23 mouse cellular contexts compared by ENCODE assay signal in the genomic region with DNA sequence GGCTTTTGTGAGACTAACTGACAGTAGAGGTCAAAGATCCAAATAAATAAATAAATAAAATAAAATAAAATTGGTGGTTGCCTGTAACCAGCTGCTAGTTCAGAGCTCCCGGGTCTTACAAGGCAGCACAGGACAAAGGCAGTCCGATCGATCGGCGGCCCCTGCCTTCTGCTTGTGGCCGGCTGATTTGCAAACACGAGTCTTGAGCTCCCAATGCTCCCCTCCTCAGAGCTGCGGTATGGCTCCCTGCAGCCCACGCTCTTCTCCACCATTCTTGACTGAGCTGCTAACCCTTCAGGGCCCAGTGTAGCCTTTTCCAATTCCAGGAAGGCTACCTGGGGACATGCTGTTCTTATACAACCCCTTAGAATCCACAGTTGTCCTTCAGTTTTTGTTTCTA. TPM values are rescaled to one million over a fixed set of nuclear protein-coding genes. Genes with fewer than 3 reads are reported as not detected.
DNase-seq lines count a peak whose midpoint lies in the region; ATAC-seq lines count a peak whose summit lies in the region.
"Had no signal": no experiment of that assay in that cellular context is flagged by ENCODE, and none has a peak within 500 bp of the region (broad histone marks: within the 10 kb centered on the region; RNA-seq: fewer than 3 reads in every experiment).

No protein-coding gene starts in this region.

- H3K27ac ChIP-seq in kidney, embryonic 15.5 days = peak overlapping the region; percentile 0; the same call in 1 of the 2 replicates
- H3K27ac ChIP-seq in midbrain, embryonic 11.5 days (ENCODE audit: low read depth, low read length) = no peak overlapping the region
- H3K27ac ChIP-seq in midbrain, embryonic 13.5 days = no peak overlapping the region
- H3K27ac ChIP-seq: embryonic facial prominence, embryonic 10.5 days; embryonic facial prominence, embryonic 13.5 days; forebrain, embryonic 12.5 days; forebrain, embryonic 15.5 days; heart, adult 2 months; hindbrain, embryonic 12.5 days; hindbrain, embryonic 15.5 days had no signal

- H3K4me3 ChIP-seq in kidney, embryonic 15.5 days (replicated peaks) = no peak overlapping the region
- no peak overlapping the region for H3K4me3 ChIP-seq in midbrain, embryonic 11.5 days (ENCODE audit: low read depth, low read length)
- H3K4me3 ChIP-seq in midbrain, embryonic 13.5 days (replicated peaks) = no peak overlapping the region
- H3K4me3 ChIP-seq: embryonic facial prominence, embryonic 10.5 days; embryonic facial prominence, embryonic 13.5 days; erythroblast, embryonic 14.5 days; forebrain, embryonic 12.5 days; forebrain, embryonic 15.5 days; heart, adult 2 months; hindbrain, embryonic 12.5 days; hindbrain, embryonic 15.5 days had no signal

- no peak overlapping the region for H3K9ac ChIP-seq in kidney, embryonic 15.5 days
- no peak overlapping the region for H3K9ac ChIP-seq in midbrain, embryonic 11.5 days (ENCODE audit: low read length)
- H3K9ac ChIP-seq in midbrain, embryonic 13.5 days (replicated peaks) = no peak overlapping the region
- H3K9ac ChIP-seq: embryonic facial prominence, embryonic 13.5 days; forebrain, embryonic 12.5 days; forebrain, embryonic 15.5 days; hindbrain, embryonic 12.5 days; hindbrain, embryonic 15.5 days had no signal

- no peaks in the 10 kb centered on the region for H3K4me1 ChIP-seq in kidney, embryonic 15.5 days
- no peaks in the 10 kb centered on the region for H3K4me1 ChIP-seq in midbrain, embryonic 11.5 days (ENCODE audit: control insufficient read depth, insufficient read depth, low read length)
- H3K4me1 ChIP-seq in midbrain, embryonic 13.5 days (replicated peaks) = 0 out of 2 replicates have a peak, but pooled peaks cover 4% of the 10 kb centered on the region
- H3K4me1 ChIP-seq: embryonic facial prominence, embryonic 10.5 days; embryonic facial prominence, embryonic 13.5 days; forebrain, embryonic 12.5 days; forebrain, embryonic 15.5 days; hindbrain, embryonic 12.5 days; hindbrain, embryonic 15.5 days had no signal

- no peaks in the 10 kb centered on the region for H3K27me3 ChIP-seq in kidney, embryonic 15.5 days
- no peaks in the 10 kb centered on the region for H3K27me3 ChIP-seq in midbrain, embryonic 11.5 days (ENCODE audit: control insufficient read depth, insufficient read depth, low read length)
- no peaks in the 10 kb centered on the region for H3K27me3 ChIP-seq in midbrain, embryonic 13.5 days
- H3K27me3 ChIP-seq: embryonic facial prominence, embryonic 13.5 days; forebrain, embryonic 12.5 days; forebrain, embryonic 15.5 days; hindbrain, embryonic 12.5 days; hindbrain, embryonic 15.5 days had no signal

- 84% methylated on average over 9 of the region's 9 CpGs for WGBS in kidney, embryonic 15.5 days
- 89% methylated on average over 9 of the region's 9 CpGs for WGBS in midbrain, embryonic 11.5 days
- WGBS in midbrain, embryonic 13.5 days = 67% methylated on average over 9 of the region's 9 CpGs

- H3K4me2 ChIP-seq in kidney, embryonic 15.5 days = no peak overlapping the region
- no peak overlapping the region for H3K4me2 ChIP-seq in midbrain, embryonic 11.5 days
- no peak overlapping the region for H3K4me2 ChIP-seq in midbrain, embryonic 13.5 days (replicated peaks)
- H3K4me2 ChIP-seq: embryonic facial prominence, embryonic 13.5 days; forebrain, embryonic 12.5 days; forebrain, embryonic 15.5 days; heart, embryonic 11.5 days; hindbrain, embryonic 12.5 days; hindbrain, embryonic 15.5 days had no signal

- ATAC-seq in kidney, embryonic 15.5 days (replicated peaks; ENCODE audit: low FRiP score) = no peak
- no peak for ATAC-seq in midbrain, embryonic 11.5 days (ENCODE audit: low FRiP score)
- ATAC-seq in midbrain, embryonic 13.5 days = no peak
- ATAC-seq: CD4-positive, CD25-positive, alpha-beta regulatory T cell, adult 4 months; forebrain, embryonic 15.5 days had no signal

- no peaks in the 10 kb centered on the region for H3K9me3 ChIP-seq in kidney, embryonic 15.5 days (replicated peaks)
- no peaks in the 10 kb centered on the region for H3K9me3 ChIP-seq in midbrain, embryonic 11.5 days (ENCODE audit: control insufficient read depth, low read length)
- H3K9me3 ChIP-seq in midbrain, embryonic 13.5 days = no peaks in the 10 kb centered on the region
- H3K9me3 ChIP-seq: embryonic facial prominence, embryonic 10.5 days; embryonic facial prominence, embryonic 13.5 days; forebrain, embryonic 12.5 days; forebrain, embryonic 15.5 days; hindbrain, embryonic 12.5 days; hindbrain, embryonic 15.5 days had no signal

- DNase-seq in heart, adult 11 months = peak; percentile 62
- no peak for DNase-seq in heart, adult 8-10 months (ENCODE audit: low spot score)
- no peak for DNase-seq in kidney, adult 11 months
- DNase-seq in midbrain, embryonic 11.5 days (ENCODE audit: low spot score, missing footprints) = peak; percentile 69
- DNase-seq: adrenal gland, adult 2 months; adrenal gland, postnatal 14 days; cerebellum, adult 11 months; cerebellum, adult 2 months; cerebellum, adult 9-11 months; cerebellum, postnatal 25 days; gastrocnemius, postnatal 25 days; heart, adult 2 months had no signal

- H3K36me3 ChIP-seq in kidney, embryonic 15.5 days = peaks cover 88% of the 10 kb centered on the region
- H3K36me3 ChIP-seq in midbrain, embryonic 11.5 days (ENCODE audit: control insufficient read depth, insufficient read depth, low read length) = peaks cover 5% of the 10 kb centered on the region; the same call in 1 of the 2 replicates
- peaks cover 77% of the 10 kb centered on the region for H3K36me3 ChIP-seq in midbrain, embryonic 13.5 days

RNA-seq across cellular contexts. Expression of gene Pum3, which starts 31.8 kb away (rescaled TPM):
- 10 to 100 TPM; 21.4 to 33.7 (median 31.1) TPM for total RNA-seq in heart, adult 8-10 months (2022)
- 89.0 and 97.7 TPM in 2 replicates for polyA plus RNA-seq in kidney, embryonic 15.5 days (2015; fragmentation: Nextera tagmentation; extraction: Ambion mirVana)
- 80.7 and 100 TPM in 2 replicates for polyA plus RNA-seq in midbrain, embryonic 11.5 days (2014; fragmentation: Nextera tagmentation; extraction: Ambion mirVana)
- 60.2 and 77.5 TPM in 2 replicates for polyA plus RNA-seq in midbrain, embryonic 13.5 days (2015; fragmentation: Nextera tagmentation; extraction: Ambion mirVana)

Comparison
In these comparisons a context has a peak if more than half of its experiments do, and no peak if none do; other contexts are left out.
1. DNase-seq: peak in heart, adult 11 months (single experiment) and midbrain, embryonic 11.5 days (single experiment); none in heart, adult 8-10 months (single experiment) and kidney, adult 11 months (single experiment).